Mouse (Mus musculus): ENCODE measurements at regions not wholly inside any gene's neighbourhood (a gene's known extent, or its start where the extent isn't known, plus 50 kb on each side); places are given as distances from the start of the nearest gene placed in this dataset.

DNA sequence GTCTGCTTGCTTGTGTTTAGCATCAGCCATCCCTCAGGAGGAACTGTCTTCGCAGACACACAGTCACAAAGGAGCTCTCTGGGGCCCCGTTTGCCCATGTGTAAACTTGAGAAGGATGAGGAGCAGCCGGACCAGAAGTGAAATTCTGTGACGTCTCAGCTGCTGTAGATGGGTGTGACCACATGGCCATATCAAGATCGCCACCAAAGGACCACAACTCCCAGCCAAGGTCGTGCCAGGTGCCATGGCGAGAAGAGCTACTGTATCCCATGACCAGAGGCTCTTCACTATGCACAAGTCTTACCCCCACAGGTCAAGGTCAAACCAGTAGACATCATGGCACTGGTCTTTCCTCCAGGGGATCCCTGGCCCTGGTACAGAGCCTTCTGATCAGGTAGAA lies 64.9 kb upstream of the Gpc1 start:
- ATAC-seq (ENCODE audit: low FRiP score, low TSS enrichment) (no peak), DNase-seq (no peak)
- Histone ChIP-seq H3K9ac (replicated peaks; ENCODE audit: low read length) (no peak overlapping the region), H3K4me2 (ENCODE audit: low read length) (no peak overlapping the region), H3K4me3 (replicated peaks; ENCODE audit: low read depth, low read length) (no peak overlapping the region), H3K9me3 (ENCODE audit: control insufficient read depth, low read length) (no peaks in the 10 kb centered on the region), H3K27me3 (ENCODE audit: control insufficient read depth, insufficient read depth, low read length) (no peaks in the 10 kb centered on the region), H3K27ac (replicated peaks; ENCODE audit: low read depth, low read length) (no peak overlapping the region), H3K36me3 (ENCODE audit: control insufficient read depth, insufficient read depth, low read length) (no peaks in the 10 kb centered on the region), H3K4me1 (ENCODE audit: control insufficient read depth, insufficient read depth, low read length) (peaks cover 4% of the 10 kb centered on the region)
- WGBS: 90% methylated on average over 7 of the region's 7 CpGs

DNA sequence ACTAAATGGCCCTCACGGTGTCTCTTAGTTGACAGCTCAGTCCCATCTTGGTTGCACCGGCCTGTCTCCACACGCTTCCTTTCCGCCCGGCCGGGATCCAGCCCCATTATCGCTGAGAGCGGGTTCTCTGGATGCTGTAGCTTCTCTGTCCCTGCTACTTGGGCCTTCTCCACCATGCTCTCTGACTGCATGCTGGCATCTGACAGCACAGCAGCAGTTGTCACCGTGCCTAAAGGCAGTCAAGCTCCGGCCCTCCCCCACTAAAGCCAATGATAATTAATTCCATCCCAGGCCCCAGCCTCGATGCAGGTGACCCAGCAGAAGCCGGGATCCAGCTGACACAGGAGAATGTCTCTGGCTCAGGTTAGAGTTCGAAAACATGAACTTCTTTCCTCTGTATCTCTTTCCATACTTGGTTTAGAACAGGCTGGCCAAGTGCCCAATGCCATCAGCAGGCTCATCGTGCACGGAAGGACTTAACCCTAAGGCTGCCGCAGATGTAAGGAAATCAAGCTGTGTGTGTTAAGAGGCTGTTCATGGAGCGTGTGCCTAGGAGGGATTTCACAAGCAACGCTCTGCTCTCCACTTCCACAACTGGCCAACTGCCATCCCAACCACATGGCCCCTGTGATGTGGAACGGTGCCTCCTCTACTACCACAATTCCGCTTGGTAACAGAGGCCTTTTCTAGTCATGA lies 76.5 kb upstream of the Gpc1 start:
- ATAC-seq (ENCODE audit: low FRiP score, low TSS enrichment) (no peak), DNase-seq (peak; percentile 46)
- Histone ChIP-seq H3K9ac (replicated peaks; ENCODE audit: low read length) (no peak overlapping the region), H3K4me2 (ENCODE audit: low read length) (no peak overlapping the region), H3K4me1 (ENCODE audit: control insufficient read depth, insufficient read depth, low read length) (0 out of 2 replicates have a peak, but pooled peaks cover 5% of the 10 kb centered on the region), H3K9me3 (ENCODE audit: control insufficient read depth, low read length) (no peaks in the 10 kb centered on the region), H3K27ac (replicated peaks; ENCODE audit: low read depth, low read length) (no peak overlapping the region), H3K36me3 (ENCODE audit: control insufficient read depth, insufficient read depth, low read length) (no peaks in the 10 kb centered on the region), H3K4me3 (replicated peaks; ENCODE audit: low read depth, low read length) (no peak overlapping the region), H3K27me3 (ENCODE audit: control insufficient read depth, insufficient read depth, low read length) (no peaks in the 10 kb centered on the region)
- 73% methylated on average over 20 of the region's 20 CpGs for WGBS

DNA sequence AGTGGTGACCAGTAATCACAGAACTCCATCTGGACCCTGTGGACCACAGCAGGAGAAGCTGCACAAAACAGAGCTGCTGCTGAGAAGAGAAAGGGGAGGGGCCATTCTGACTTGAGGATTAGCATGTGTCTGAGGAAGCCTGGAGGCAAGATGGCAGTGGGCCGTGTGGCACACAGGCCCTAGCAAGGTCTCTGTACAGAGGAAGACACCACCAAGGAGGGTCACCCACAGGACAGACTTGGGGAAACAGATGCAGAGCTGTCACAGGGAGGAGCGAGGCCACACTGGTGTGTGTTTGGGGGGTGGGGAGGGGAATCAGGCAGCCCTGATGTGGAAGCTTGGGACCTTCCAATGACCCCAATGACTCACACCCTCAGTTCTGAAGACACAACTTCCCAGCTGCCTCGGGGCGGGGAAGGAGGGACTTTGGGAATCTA lies 79.7 kb upstream of the Gpc1 start:
- H3K27me3 ChIP-seq (ENCODE audit: control insufficient read depth, insufficient read depth, low read length): no peaks in the 10 kb centered on the region
- no peak overlapping the region for H3K4me3 ChIP-seq (replicated peaks; ENCODE audit: low read depth, low read length)
- no peak overlapping the region for H3K27ac ChIP-seq (replicated peaks; ENCODE audit: low read depth, low read length)
- H3K4me2 ChIP-seq (ENCODE audit: low read length): no peak overlapping the region
- no peak overlapping the region for H3K9ac ChIP-seq (replicated peaks; ENCODE audit: low read length)
- 0 out of 2 replicates have a peak, but pooled peaks cover 5% of the 10 kb centered on the region for H3K4me1 ChIP-seq (ENCODE audit: control insufficient read depth, insufficient read depth, low read length)
- ATAC-seq (ENCODE audit: low FRiP score, low TSS enrichment) (no peak), DNase-seq (no peak)
- H3K9me3 ChIP-seq (ENCODE audit: control insufficient read depth, low read length): no peaks in the 10 kb centered on the region
- 74% methylated on average over 4 of the region's 4 CpGs for WGBS
- H3K36me3 ChIP-seq (ENCODE audit: control insufficient read depth, insufficient read depth, low read length): no peaks in the 10 kb centered on the region

DNA sequence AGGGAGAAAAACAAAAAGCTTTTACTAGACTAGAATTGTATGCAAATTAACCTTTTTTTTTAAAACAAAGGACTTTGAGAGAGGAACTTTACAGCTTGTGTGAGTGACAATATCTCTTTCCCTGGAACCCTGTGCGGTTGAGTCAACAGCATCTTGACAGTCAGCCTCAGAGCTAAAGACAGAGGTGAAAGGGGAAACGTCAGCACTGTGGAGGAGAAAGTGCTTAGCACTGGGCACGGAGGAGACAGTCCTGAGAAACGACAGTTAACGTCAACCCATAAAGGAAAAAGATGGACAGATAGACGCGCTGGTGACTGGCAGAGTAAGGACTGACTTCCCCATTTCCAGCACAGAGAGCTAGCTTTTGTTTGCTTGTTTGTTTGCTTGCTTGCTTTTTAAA lies 82.0 kb upstream of the Gpc1 start:
- Histone ChIP-seq H3K27ac (replicated peaks; ENCODE audit: low read depth, low read length) (no peak overlapping the region), H3K9ac (replicated peaks; ENCODE audit: low read length) (no peak overlapping the region), H3K4me2 (ENCODE audit: low read length) (no peak overlapping the region), H3K4me1 (ENCODE audit: control insufficient read depth, insufficient read depth, low read length) (0 out of 2 replicates have a peak, but pooled peaks cover 5% of the 10 kb centered on the region), H3K27me3 (ENCODE audit: control insufficient read depth, insufficient read depth, low read length) (no peaks in the 10 kb centered on the region), H3K9me3 (ENCODE audit: control insufficient read depth, low read length) (no peaks in the 10 kb centered on the region), H3K36me3 (ENCODE audit: control insufficient read depth, insufficient read depth, low read length) (no peaks in the 10 kb centered on the region), H3K4me3 (replicated peaks; ENCODE audit: low read depth, low read length) (no peak overlapping the region)
- WGBS: 75% methylated on average over 7 of the region's 7 CpGs
- no peak for DNase-seq
- no peak for ATAC-seq (ENCODE audit: low FRiP score, low TSS enrichment)

DNA sequence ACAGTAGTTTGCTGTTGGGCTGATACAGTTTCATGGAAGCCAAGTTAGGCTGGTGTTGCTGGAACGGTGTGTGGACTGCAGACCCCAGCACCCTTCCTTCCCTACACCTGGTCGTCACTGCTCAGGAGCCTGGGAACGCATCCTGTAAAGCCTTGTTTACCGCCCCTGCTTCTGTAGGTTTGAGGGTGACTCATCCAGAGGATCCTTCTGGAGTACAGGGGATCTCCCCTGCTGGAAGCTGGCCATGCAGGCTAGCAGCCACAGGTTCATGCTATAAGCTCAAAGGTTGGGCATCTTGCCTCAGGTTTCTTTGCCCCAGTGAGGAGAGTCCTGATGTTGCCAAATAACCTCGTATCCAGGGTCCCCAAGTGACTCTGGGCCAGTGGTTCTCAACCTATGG lies 86.2 kb upstream of the Gpc1 start:
- DNase-seq (no peak), ATAC-seq (ENCODE audit: low FRiP score, low TSS enrichment) (no peak)
- Histone ChIP-seq H3K9ac (replicated peaks; ENCODE audit: low read length) (no peak overlapping the region), H3K27me3 (ENCODE audit: control insufficient read depth, insufficient read depth, low read length) (no peaks in the 10 kb centered on the region), H3K9me3 (ENCODE audit: control insufficient read depth, low read length) (no peaks in the 10 kb centered on the region), H3K36me3 (ENCODE audit: control insufficient read depth, insufficient read depth, low read length) (no peaks in the 10 kb centered on the region), H3K27ac (replicated peaks; ENCODE audit: low read depth, low read length) (0 out of 2 replicates have a peak overlapping the region, but pooled peaks have one; percentile 26), H3K4me1 (ENCODE audit: control insufficient read depth, insufficient read depth, low read length) (no peaks in the 10 kb centered on the region), H3K4me2 (ENCODE audit: low read length) (no peak overlapping the region), H3K4me3 (replicated peaks; ENCODE audit: low read depth, low read length) (no peak overlapping the region)
- 93% methylated on average over 5 of the region's 5 CpGs for WGBS

DNA sequence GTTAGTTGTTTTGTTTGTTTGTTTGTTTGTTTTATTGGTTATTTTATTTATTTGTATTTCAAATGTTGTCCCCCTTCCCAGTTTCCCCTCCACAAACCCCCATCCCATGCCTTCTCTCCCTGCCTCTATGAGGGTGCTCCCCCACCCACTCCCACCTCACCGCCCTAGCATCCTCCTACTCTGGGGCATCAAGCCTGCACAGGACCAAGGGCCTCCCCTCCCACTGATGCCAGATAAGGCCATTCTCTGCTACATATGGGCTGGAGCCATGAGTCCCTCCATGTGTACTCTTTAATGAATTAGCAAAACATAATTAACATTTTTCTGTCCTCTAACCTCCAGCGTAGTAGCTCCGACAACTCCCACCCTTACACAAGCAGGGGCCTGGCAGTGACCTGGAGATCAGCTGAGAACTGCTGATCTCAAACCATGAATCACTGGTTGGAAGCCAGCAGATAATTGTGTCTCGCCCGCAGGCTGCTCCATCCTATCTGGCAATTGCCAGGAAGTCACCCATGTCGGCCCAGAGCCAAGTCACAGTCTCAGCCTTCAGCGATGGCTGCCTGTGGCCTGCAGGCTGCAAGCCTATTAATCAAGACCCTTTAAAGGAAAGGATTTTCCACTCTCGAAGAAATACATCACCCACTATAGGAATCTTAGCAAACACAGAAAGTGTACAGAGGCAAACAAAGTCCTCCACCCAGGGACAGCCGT lies 86.8 kb upstream of the Gpc1 start:
- H3K9ac ChIP-seq (replicated peaks; ENCODE audit: low read length): no peak overlapping the region
- no peaks in the 10 kb centered on the region for H3K4me1 ChIP-seq (ENCODE audit: control insufficient read depth, insufficient read depth, low read length)
- H3K27ac ChIP-seq (replicated peaks; ENCODE audit: low read depth, low read length): 0 out of 2 replicates have a peak overlapping the region, but pooled peaks have one; percentile 26
- H3K36me3 ChIP-seq (ENCODE audit: control insufficient read depth, insufficient read depth, low read length): no peaks in the 10 kb centered on the region
- H3K9me3 ChIP-seq (ENCODE audit: control insufficient read depth, low read length): no peaks in the 10 kb centered on the region
- DNase-seq: peak; percentile 61
- no peak overlapping the region for H3K4me2 ChIP-seq (ENCODE audit: low read length)
- no peak for ATAC-seq (ENCODE audit: low FRiP score, low TSS enrichment)
- WGBS: 77% methylated on average over 9 of the region's 9 CpGs
- H3K27me3 ChIP-seq (ENCODE audit: control insufficient read depth, insufficient read depth, low read length): no peaks in the 10 kb centered on the region
- H3K4me3 ChIP-seq (replicated peaks; ENCODE audit: low read depth, low read length): no peak overlapping the region

DNA sequence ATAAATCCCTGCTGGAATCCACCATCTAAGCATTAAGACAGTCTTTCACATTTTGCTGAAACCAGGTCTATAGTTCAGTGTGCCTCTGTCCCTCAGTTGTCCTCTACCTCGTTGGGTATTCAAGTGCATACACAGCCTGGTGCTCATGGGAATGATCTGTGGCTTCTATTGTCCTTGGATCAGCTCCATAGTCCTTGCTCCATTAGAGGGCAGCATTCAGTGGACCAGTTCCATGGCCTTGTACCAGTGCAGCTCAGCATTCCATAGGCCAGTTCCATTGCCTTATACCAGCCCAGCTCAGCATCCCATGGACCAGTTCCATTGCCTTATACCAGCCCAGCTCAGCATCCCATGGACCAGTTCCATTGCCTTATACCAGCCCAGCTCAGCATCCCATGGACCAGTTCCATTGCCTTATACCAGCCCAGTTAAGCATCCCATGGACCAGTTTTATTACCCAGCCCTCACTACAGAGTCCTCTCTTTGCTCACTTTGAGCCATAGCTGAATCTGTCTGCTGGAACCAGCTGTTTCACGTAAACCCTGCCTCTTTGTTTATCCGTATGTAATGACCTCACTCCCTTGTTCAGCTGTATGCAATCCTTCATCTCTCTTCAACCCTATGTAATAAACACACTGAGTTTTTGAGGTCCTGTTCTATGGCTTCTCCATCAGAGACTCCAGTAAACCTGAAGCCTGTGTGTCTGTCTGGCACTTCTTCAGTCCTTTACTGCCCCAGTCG lies 88.4 kb upstream of the Gpc1 start:
- Histone ChIP-seq H3K9ac (replicated peaks; ENCODE audit: low read length) (no peak overlapping the region), H3K4me1 (ENCODE audit: control insufficient read depth, insufficient read depth, low read length) (peaks cover 7% of the 10 kb centered on the region; the same call in 1 of the 2 replicates), H3K4me2 (ENCODE audit: low read length) (no peak overlapping the region), H3K27ac (replicated peaks; ENCODE audit: low read depth, low read length) (no peak overlapping the region), H3K27me3 (ENCODE audit: control insufficient read depth, insufficient read depth, low read length) (no peaks in the 10 kb centered on the region), H3K9me3 (ENCODE audit: control insufficient read depth, low read length) (no peaks in the 10 kb centered on the region), H3K36me3 (ENCODE audit: control insufficient read depth, insufficient read depth, low read length) (no peaks in the 10 kb centered on the region), H3K4me3 (replicated peaks; ENCODE audit: low read depth, low read length) (no peak overlapping the region)
- 85% methylated on average over 4 of the region's 4 CpGs for WGBS
- DNase-seq (peak; percentile 28), ATAC-seq (ENCODE audit: low FRiP score, low TSS enrichment) (no peak)

DNA sequence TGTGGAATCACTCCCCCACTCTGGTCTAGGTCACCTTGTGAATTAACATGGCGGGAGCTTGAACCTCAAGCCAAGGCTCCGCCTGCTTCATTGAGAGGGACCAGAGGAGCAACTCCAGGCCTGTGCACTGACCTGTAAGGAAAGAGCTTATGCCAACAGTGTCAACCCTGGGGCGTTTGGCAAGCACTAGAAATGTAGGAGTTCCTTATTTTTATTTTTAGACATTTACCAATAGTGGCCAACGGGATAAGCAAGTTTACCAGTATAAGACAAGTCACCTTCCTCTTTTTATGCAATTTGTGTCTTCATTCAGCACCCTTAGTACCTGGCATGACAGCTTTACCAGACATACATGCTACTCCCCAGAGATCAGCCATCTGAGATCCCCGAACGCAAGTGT lies 89.1 kb upstream of the Gpc1 start:
- H3K27ac ChIP-seq (replicated peaks; ENCODE audit: low read depth, low read length): no peak overlapping the region
- H3K36me3 ChIP-seq (ENCODE audit: control insufficient read depth, insufficient read depth, low read length): no peaks in the 10 kb centered on the region
- no peaks in the 10 kb centered on the region for H3K9me3 ChIP-seq (ENCODE audit: control insufficient read depth, low read length)
- 86% methylated on average over 6 of the region's 6 CpGs for WGBS
- peaks cover 14% of the 10 kb centered on the region; the same call in 1 of the 2 replicates for H3K4me1 ChIP-seq (ENCODE audit: control insufficient read depth, insufficient read depth, low read length)
- H3K9ac ChIP-seq (replicated peaks; ENCODE audit: low read length): no peak overlapping the region
- ATAC-seq (ENCODE audit: low FRiP score, low TSS enrichment) (no peak), DNase-seq (no peak)
- no peak overlapping the region for H3K4me2 ChIP-seq (ENCODE audit: low read length)
- no peaks in the 10 kb centered on the region for H3K27me3 ChIP-seq (ENCODE audit: control insufficient read depth, insufficient read depth, low read length)
- H3K4me3 ChIP-seq (replicated peaks; ENCODE audit: low read depth, low read length): no peak overlapping the region
